Mouse (Mus musculus): ENCODE results near the gene Gm49601.

DNA sequence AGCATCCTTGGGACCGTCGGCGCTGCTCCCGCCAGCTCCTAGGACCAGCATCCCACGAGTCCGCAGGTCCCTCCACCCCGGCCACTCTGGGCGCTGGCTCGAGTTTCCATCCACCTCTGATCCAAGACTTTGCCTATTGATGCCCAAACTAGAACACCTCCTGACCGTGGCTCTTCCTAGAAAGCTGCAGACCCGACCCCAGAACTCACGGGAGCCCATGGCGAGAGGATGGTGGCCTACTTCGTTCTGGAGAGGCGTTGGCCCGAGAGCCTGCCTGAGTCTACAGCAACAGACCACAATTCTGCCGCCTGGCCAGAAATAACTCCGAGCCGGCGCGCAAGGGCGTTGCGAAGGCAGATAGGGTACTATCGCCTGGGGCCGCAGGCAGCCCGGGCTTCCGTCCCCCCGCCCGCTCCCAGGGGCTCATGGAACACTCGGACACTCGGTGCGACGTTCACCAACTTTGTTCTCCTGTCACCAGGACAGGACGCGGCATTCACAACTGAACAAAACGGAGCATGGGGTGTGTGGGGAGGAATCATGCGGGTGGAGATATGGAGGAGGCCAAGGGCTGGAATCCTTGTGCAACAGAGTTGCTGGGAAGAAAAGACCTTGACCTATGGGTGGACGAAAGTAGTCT is 4.7 kb downstream of the Gm49601 start:
- no peak for TF ChIP-seq CTCF (conservative IDR thresholded peaks at IDR 0.05; ENCODE audit: low read length)
- TF ChIP-seq NANOG (IDR thresholded peaks at IDR 0.05; ENCODE audit: borderline replicate concordance, low read length) = no peak
- no peak for TF ChIP-seq POU5F1 (IDR thresholded peaks at IDR 0.05; ENCODE audit: borderline replicate concordance, low read length)

All from E14TG2a.4 (cell line).